Mouse (Mus musculus) megakaryocyte, embryonic 14.5 days (primary cell): ENCODE measurements around the gene Mtfr1l.

Source experiments
- FLI1 ChIP-seq: IDR thresholded peaks from 2 replicates; pipeline ENCODE4 v1.6.1; 2012; ENCODE audit warnings: low read length, inconsistent platforms, mixed read lengths
- GATA1 ChIP-seq: IDR thresholded peaks from 3 replicates; pipeline ENCODE4 v1.6.1; 2012; ENCODE audit warnings: mixed read lengths, low read length, inconsistent platforms, borderline replicate concordance

GRCm38 (mm10) chr4:134563624-134564023, 28.4 kb upstream of the Mtfr1l start:
- TF ChIP-seq GATA1 (no peak), FLI1 (no peak)
